Mouse (Mus musculus): ENCODE measurements around the gene Timm10.
"Not testable (repeated sequence)": the region's sequence is repeated elsewhere in the genome, so short reads cannot be mapped to it uniquely, and the experiment has no call there.

Timm10 gene

DNA sequence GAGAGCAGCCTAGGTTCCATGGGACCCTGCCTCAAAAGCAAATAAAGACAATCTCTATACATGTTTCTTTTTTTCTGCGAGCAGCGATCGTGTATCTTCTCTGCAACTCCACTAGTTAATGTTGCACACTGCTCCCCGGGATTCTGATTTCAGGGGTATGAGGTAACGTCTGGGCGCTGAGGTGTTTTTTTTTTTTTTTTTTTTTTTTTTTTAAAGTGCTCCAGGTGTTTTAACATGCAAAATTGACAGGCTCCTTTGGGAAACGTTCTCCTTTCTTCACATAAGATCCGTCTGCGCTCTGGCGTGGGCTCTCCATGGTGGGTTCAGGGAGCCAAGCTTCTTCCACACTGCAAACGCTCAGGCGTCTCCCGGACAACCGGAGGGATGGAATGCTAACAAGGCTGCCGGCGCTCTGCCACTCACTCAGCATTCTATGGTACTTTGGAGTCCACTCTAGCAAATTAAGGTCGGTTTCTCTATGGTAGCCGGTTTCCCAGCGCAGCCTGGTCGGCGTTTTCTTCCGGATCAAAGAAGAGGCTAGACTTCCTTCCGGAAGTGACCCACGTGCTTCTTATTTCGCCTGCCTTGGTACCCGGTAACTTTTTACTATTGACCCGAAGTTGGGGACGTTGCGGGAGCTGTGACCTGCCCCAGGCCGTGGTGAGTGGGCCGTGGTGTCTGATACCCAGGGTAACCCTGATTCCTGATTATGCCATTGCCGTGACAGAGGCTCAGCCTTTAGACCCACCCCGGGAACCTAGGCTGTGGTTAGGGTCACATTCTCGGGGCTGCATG, at the start of gene Timm10:
Timm10 (plus strand) TSS at position 510 of the 795 bp plus-strand sequence.
- DNase-seq (ENCODE audit: low read depth, low spot score), result peak; percentile 97

DNA sequence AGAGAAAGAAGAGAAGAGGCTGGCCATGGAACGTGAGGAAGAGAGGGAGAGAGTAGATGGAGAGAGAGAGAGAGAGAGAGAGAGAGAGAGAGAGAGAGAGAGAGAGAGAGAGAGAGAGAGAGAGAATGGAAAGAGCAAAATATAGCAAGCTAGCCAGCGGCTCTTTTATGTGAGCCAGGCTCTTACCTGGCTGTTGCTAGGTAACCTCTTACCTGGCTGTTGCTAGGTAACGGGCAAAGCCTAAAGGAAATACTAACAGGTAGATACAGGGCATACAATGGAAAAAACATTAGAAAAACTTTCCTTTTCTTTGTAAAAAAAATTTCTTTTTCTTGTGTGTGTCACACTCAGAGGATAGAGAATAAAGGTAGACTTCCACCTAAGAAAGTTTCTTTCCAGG, 49.1 kb upstream of the Timm10 start:
- DNase-seq (ENCODE audit: low read depth, low spot score), result no peak

DNA sequence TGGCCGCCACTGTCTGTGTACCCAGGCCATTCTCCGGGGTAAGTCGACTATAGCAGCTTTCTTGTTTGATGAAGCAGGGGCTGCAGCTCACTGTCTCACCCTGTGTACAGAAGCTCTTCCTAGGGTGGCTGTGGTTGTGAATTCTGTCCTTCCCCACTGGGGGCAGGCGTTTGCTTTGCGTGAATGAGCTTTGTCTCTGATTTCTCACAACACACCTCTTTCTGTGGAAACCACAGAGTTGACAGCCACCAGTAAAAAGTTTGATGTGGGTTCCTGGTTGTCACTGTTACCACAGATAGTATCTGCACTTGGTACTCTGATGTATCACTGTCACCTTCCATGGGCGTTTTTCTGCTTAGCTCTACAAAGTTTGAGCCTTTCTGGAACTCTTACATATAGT, 47.6 kb upstream of the Timm10 start:
- peak; percentile 73 for DNase-seq (ENCODE audit: low read depth, low spot score)

DNA sequence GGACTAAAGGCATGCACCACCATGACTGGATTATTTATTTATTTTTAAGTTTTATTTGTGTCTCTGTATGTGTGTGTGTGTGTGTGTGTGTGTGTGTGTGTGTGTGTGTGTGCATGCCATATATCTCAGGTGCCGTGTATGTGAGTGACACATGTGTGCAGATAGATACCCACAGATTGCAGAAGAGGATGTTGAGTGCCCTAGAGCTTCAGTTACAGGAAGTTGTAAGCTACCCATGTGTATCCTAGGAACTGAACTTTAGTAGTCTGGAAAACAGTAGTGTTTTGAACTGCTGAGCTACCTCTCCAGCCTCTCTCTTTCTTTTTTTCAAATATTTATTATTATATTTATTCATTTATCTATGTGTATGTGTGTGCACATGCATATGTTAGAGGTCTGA, 43.5 kb upstream of the Timm10 start:
- DNase-seq (ENCODE audit: low read depth, low spot score), result no peak

DNA sequence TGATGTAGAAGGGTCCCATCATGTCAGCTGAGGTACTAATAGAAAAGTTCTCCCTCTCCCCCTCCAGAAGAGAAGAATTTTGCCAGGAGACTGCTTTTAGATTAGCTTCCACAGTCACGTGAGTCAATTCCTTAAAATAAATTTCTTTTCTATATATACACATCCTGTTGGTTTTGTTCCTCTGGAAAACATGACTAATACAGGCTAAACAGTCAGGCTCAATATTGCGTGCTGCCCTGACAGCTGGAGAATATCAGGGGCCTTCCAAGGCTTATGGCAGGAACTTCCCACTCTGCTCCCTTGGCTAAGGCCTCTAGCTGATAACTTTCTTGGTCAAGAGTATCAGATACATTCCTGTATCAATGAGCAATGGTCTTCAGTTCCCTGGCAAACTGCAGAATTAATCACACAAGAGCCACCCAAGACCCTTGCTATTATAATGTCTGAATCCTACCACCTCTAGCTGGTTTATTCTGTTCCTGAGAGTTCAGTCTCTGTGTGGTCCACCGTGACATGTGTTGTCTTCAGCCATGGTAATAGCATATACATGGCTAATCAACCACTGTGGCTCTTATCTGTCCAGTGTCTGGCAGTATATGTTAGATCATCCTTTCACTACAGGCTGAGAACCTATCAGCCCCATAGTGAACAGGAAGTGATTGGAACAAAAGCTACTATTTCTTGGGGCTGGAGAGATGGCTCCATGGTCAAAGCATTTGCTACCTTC, 42.8 kb upstream of the Timm10 start:
- no peak for DNase-seq (ENCODE audit: low read depth, low spot score)

DNA sequence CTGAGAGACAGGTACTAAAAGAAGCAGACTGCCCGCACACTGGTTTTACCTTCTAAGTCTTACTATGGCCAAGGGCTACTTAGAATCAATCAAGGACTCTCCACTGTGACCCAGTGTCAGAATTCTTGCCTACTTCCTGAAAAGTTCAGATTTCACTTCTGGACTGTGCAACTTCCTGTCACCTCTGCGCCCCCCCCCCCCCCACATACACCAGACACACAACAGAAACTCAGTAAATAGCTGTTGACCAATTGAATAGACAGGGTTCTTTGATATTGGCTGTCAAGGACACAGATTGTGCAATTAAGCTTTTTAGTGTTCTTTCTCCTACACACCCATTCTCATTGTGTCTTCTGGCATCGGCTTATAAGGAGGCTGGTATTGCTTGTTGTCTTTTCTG, 38.5 kb upstream of the Timm10 start:
- no peak for DNase-seq (ENCODE audit: low read depth, low spot score)

DNA sequence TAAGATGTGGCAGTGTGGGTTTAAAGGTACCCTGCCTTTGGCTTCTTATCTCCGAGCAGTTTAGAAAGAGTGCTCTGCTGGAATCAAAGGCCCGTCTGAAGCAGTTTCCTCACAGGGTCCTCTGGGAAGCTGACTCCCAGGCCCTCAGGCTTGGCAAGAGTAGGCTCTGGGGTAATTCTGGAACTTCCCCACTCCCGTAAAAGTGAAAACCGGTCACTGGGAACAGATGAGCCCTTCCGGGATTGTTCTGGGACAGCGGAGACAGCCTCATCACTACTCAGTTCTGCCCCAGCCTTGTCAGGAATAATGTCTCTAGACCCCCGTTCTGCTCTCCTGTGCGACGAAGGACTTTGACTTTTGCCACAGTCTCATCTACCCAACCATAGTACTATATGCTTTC, 36.4 kb upstream of the Timm10 start:
- no peak for DNase-seq (ENCODE audit: low read depth, low spot score)

DNA sequence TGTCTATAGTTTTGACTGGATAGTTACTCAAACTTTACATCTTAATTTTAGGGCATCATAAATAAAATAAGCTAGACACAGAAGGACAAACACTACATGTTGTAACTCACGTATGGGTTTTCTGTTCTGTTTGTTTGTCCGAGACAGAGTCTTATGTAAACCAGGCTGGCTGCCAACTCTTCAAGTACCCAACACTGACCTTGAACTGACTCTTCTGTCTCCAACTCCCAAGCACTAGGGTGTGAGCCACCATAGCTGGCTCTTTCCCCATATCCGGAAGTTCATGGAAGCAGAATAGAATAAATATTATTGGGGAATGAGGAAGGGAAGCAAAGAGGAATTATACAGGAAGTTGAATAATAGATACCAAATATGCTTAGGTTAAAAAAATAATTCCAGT, 34.3 kb upstream of the Timm10 start:
- DNase-seq (ENCODE audit: low read depth, low spot score), result no peak

DNA sequence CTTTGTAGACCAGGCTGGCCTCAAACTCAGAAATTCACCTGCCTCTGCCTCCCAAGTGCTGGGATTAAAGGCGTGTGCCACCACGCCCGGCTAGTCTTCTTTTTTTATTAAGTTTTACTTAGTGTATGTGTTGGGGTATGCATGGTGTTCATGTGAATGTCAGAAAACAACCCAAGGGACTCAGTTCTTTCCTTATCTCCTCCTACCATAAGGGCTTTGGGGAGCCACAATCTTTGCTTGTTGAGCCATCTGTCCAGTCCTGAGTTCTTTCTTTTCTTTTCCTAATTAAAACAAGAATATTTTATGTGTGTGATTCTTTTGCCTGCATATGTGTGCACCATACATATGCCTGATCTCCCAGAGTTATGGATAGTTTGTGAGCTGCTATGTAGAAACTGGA, 33.6 kb upstream of the Timm10 start:
- DNase-seq (ENCODE audit: low read depth, low spot score), result no peak

DNA sequence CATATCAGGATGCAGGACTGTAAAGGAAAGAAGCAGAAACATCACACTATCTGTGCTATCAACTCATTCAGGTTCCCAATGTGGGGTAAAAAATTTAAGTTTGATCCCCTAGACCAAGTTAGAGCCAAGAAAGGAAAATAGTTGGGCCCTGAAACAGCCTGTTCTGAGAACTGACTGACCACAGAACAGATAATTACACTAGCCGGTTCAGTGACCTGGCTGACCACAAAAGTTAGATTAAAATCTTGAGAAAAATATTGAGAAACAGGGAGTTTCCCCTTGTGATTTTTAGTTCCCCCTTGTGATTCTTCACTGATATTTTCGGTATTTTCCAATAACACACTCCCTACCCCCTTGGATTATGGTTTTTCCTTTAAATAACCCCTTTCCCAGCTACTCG, 32.9 kb upstream of the Timm10 start:
- no peak for DNase-seq (ENCODE audit: low read depth, low spot score)

DNA sequence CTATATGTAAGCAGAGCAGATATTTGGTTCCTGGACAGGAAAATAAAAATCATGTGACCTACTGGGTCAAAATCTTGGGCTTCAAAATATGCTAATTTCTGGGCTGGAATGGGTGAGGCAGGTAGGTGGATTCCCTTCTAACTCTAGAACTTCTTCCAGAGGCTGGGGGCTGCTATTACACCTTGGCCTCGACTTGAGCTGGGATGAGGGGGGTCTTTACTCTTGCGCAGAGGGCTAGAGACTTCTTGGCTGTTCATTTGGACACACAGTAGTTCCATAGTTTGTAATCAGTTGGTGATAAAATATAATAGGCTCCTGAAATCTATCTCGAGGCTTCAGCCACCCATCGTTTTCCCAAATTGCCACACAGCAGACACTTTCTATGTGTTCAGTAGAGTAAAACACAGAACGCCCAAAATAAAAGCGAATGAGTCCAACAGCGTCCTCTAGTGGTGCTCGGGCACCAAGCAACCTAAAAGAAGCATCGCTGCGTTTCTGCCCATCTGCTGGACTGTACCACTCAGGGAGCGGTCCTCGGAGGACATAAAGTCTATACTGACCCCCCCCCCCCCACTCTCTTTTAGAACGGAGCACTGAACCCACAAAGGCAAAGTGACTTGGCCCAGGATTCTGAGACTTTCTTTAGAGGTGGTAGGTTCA, 28.8 kb upstream of the Timm10 start:
- DNase-seq (ENCODE audit: low read depth, low spot score), result peak; percentile 79

DNA sequence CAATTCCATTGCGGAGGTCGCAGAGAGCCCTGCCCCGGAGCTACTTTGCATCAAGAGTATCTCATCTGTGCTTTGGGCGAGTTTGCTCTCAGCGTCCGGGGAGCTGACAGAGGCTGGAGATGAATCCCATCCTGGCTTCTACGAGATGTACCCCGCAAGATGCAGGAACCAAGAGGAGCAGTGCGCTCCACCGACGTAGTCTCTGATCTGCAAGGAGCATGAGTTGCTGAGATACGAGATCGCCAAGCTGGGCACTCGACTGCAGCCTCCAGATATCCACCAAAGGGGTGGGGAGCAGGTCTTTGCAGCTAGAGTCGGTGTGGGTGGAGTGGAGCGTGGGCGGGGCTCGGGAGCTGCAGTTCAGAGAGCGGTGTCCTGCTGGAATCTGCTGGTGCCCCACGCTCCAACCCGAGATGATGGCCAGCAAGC, 28.3 kb upstream of the Timm10 start, which contains the start of gene Ube2l6:
Ube2l6 (plus strand) TSS at position 336 of the 429 bp plus-strand sequence.
- DNase-seq (ENCODE audit: low read depth, low spot score), result peak; percentile 73

DNA sequence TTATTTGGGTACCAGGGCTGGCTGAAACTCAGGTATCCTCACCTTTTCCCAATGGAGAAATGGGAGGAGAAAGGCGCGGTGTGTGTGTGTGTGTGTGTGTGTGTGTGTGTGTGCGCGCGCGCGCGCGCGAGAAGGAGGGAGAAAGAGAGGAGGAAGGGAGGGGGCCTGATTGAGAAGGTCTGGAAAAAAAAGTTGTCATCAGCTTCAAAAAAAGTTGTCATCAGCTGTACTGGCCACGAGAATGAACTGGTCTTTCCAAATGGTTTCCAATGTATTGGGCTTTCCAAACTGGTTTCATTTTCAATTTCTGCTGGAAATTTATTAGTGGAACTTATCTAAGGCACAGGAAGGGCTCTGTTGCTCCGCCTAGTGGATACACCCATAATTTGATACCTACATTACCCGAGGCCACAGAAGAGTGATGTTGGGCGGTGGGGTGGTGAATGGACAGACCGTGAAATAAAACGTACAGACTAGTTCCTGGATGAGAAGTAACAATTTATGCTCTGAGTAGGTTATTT, 27.7 kb upstream of the Timm10 start:
- peak; percentile 60 for DNase-seq (ENCODE audit: low read depth, low spot score)

DNA sequence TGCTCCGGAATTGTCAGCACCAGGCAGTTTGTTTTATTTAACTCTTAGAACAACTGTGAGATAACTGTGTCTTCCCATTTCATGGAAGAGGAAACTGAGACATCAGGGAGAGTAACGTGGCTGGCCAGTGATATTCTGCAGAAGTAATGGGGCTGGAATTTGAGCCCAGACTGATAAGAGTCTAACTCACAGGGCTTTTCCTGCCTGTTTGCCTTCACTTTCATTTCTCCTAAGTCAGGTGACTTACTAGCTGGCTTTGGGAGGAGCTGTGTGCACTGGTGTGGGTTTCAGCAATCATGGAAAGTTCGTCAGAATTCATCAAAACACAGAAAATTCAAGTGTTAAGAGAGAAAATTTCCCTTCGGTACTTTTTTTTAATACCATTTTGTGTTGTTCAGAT, 26.5 kb upstream of the Timm10 start:
- DNase-seq (ENCODE audit: low read depth, low spot score), result no peak

DNA sequence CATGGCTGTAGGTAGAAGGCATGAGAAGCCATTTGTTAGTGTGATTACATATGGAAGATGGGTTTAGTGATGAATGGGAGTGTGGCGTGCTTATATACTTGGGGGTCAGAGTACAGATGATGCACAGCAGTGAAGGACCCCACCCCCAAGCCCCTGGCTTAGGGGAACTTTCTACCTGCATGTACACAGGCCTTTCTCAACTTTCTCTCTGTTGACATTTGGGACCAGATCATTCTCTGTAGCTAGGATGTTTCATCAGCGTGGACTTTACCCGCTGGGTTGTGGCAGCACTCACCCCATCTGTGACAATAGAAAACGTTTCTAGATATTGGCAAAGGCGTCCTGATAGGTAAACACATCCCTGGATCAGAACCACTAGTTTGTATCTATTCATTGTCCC, 25.6 kb upstream of the Timm10 start:
- DNase-seq (ENCODE audit: low read depth, low spot score), result not testable (repeated sequence)

DNA sequence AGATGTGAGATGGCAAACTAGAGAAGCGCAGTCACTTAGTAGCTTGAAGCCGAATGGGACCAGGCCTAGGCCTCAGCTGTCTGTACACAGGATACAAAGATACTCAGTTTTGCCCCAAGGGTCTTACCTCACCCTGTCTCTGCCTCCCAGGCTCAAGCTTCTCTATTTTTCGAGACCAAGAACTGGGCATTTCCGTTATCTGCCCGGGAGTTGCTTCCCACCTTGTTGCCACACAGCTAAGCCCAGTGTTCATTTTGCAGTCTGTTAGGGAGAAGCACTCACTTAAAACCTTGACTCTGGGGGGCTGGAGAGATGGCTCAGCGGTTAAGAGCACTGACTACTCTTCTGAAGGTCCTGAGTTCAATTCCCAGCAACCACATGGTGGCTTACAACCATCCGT, 22.8 kb upstream of the Timm10 start:
- DNase-seq (ENCODE audit: low read depth, low spot score), result no peak

DNA sequence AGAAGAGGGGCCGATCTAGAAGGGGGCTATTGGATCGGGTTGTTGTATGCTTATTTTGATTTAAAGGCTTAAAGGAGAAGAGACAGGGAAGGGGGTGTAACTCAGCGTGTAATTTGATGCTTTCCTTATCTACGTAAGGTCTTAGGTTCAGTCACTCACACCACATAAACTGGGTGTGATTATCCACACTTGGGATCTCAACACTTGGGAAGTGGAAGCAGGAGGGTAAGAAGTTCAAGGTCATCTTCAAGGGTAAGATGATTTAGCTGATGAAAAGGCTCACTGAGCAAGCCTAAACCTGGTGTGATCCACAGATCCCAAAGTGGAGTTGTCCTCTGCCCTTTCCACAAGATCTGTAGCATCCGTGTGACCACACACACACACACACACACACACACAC, 20.3 kb upstream of the Timm10 start:
- no peak for DNase-seq (ENCODE audit: low read depth, low spot score)

DNA sequence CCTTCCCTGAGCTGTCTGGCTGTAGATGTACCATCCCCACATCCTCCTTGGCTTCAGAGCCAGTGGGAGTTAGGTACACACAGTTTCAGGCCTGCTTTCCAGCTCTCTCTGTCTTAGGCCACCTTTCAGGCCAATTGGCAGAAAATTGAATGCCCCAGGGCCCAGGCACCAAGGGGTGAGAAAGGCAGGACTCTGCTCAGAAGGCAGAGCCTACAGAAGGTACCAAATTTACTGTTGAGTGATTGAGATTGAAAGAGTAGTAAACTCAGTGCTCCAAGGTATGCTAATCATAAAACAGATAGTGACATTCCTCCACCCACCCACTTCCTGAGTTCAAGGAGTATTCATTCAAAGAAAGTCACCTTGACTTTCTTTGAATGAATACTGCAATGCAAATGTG, 17.5 kb upstream of the Timm10 start:
- DNase-seq (ENCODE audit: low read depth, low spot score), result peak; percentile 54

DNA sequence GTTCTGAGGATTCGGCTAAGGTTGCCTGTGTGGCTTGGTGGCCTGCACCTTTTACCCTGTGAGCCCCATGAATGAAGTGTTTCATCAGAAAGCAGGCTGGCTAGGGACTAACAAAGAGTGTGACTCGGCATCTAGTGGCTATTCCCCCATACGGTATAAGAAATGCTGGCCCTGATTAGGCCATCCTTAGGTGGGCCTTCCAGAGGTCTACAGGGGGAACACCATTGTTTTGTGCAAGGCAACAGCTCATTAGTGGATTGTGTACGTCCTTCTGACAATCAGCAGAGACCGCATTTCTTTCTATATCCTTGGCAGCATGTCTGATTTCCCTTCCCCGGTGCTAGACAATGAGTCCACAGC, 16.3 kb upstream of the Timm10 start:
- DNase-seq (ENCODE audit: low read depth, low spot score), result no peak

DNA sequence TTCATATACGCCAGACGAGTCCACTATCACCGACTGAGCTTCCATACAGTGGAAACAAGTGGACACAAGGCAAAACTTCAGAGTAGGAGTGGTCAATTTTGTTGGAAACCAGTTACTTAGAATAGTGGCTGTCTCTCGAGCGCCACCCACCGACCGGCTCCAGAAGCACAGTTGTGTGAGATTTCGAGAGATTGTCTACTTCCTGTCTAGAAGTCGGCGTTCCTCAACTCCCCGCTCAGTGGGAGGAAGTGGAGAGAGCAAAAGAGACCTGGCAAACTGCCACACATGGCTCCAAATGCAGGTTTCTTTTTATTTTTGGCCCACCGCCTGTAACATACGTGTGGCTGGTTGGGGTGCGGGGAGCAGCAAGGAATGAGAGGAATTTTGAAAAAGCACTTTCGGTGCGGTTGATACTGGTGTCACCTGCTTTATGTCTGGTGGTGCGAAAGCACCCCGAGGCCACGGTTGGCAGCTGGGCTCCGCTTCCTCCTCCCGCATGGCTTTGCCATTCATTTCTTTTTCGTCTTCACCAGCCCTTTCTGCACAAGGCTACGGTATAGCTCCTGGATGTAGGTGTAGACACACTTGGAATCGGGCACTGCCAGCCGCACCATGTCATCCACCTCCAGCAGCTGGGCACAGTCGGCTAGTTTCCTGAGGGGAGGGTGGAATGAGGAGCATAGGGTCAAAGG, 15.8 kb upstream of the Timm10 start:
- DNase-seq (ENCODE audit: low read depth, low spot score), result peak; percentile 59

DNA sequence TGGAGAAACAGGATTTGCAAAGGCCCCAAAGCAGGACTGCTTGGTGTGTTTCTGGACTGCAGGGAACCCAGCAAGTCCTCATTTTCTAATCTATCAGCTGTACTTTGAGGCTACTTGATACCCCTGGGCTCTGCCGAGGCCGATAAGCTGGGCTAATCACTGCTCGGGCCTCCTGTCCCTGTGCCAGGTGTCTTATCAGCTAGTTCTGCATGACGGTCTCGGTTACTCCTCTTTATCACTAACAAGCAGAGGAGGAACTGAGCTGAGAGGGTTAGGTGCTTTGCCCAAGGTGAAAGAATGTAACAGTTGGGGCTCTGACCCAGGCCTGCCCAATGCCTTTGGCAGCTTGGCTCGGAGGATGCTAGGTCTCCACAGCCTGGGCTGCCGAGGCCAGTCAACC, 14.9 kb upstream of the Timm10 start:
- no peak for DNase-seq (ENCODE audit: low read depth, low spot score)

DNA sequence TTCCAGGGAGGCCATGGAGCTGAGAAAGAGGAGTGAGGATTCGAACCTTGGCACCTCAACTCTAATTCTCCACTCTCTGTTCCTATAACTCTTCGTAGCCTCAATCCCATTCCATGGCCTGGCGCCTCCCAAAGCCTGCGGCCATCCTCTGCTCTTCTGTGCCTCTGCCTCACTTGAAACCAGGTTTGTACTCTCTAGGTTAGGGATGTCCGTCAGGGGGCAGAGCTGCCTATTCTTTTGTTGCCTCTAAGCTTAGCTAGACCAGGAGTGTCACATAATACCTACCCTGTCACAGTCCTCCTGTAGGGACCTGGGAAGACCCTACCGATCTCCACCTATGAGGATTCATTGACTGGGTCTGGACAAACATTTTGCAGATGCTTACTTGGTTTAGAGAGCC, 14.1 kb upstream of the Timm10 start:
- no peak for DNase-seq (ENCODE audit: low read depth, low spot score)

Measured in ZHBTc4 (cell line).